Mouse (Mus musculus) T-helper 2 cell (primary cell): ENCODE measurements at regions not wholly inside any gene's neighbourhood (a gene's known extent, or its start where the extent isn't known, plus 50 kb on each side); places are given as distances from the start of the nearest gene placed in this dataset.

ENCODE experiments used
- in situ Hi-C: fragments of 300-600 bp; cut with MboI, MseI; formaldehyde crosslinking; loops from one replicate; pipeline ENCODE4 v1.15.1; 2025; ENCODE audit warnings: high pct_unique_total_duplicates

DNA sequence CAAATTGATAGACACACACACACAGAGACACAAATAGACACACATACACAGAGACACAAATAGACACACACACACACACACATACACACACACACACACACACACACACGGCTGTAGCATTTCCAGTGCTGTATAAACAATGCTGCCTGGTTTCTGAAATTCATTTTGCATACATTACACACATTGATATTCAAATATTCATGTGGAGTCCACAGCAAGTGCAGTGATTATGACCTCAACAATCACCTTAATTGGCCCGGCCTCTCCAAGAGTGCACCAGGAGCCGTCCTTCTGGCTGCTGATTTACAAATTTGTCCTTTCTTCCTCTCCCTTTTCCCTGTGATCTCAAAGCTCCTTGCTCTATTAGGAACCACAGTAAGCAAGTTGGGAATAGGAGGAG lies 61.2 kb upstream of the Lhx8 start:
- in situ Hi-C loops = no loop called here

- in situ Hi-C loops = no loop called here
Observed at GRCm38 (mm10) chr3:154388656-154389055, 58.2 kb upstream of the Lhx8 start.

- in situ Hi-C loops = no loop called here
Observed at GRCm38 (mm10) chr3:154387271-154387670, 56.8 kb upstream of the Lhx8 start.

- in situ Hi-C loops = no loop called here
Observed at GRCm38 (mm10) chr3:154385831-154386312, 55.4 kb upstream of the Lhx8 start.

DNA sequence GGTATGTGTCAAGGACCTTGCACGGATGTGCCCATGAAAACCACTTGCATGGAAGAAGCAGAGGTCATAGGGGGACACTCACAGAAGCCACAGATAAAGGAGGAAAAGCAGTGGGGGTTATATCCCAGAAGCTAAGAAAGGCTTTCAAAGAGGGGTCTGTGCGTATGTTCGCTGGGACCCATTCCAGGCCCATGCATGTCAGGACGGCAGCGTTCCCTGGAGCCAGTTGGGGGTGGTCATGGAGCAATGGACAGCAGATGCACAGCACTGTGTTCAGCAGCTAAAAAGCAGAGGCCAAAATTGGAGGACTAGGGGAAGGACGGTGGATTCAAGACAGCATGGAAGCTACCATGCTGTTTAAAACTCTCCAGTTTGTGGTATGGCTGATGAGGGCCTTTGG lies 52.4 kb upstream of the Lhx8 start:
- in situ Hi-C loops = no loop called here

DNA sequence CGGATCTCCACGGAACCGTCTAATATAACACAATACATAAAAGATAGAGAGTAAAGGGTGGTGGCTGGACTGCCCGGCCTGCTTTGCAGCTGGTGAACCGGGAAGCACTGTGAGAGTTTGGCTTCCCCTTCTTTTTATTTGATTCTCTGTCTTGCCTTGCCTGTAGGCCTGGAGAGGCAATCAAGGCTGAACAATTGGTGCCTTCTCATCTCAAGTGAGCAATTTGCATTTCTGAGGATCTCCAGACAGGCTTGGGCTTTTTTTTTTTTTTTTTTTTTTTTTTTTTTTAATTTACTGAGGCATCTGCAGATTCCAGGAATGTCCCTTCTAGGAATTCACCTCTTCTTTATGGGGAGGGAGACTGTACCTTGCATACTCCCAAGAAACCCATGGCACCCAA lies 51.1 kb upstream of the Lhx8 start:
- in situ Hi-C loops = no loop called here
